Mouse (Mus musculus): ENCODE data around the gene Vmn1r87. TPM values are rescaled to one million over a fixed set of nuclear protein-coding genes. Genes with fewer than 3 reads are reported as not detected.

Vmn1r87 gene
- not detected for total RNA-seq (2023)

GRCm38 (mm10) chr7:13140057-13140456 lies at the start of gene Vmn1r87:
Gene Vmn1r87 (minus strand): TSS chr7:13140157.

GRCm38 (mm10) chr7:13159268-13159667 lies 19.3 kb upstream of the Vmn1r87 start, which contains the start of gene Vmn1r88:
Gene Vmn1r88 (plus strand): TSS chr7:13159568.

GRCm38 (mm10) chr7:13119817-13120216 lies 20.1 kb downstream of the Vmn1r87 start, which contains the start of gene Vmn1r86:
Gene Vmn1r86 (minus strand): TSS chr7:13119917.

GRCm38 (mm10) chr7:13095073-13095472 lies 44.9 kb downstream of the Vmn1r87 start, which contains the start of gene Vmn1r85:
Gene Vmn1r85 (minus strand): TSS chr7:13095173.

Other genes starting within 250 kb of the Vmn1r87 start
- 1 to 10 TPM; 5.9 to 6.2 TPM for gene Zscan22, start 242.3 kb downstream of the Vmn1r87 start, total RNA-seq (2023)
- 1,000 to 10,000 TPM; 1,308 to 1,362 TPM for gene Rps5, start 217.9 kb downstream of the Vmn1r87 start, total RNA-seq (2023)
- under 1 TPM; 0.24 to 0.58 TPM for gene Rnf225, start 212.7 kb downstream of the Vmn1r87 start, total RNA-seq (2023)
- gene Zfp324, start 174.3 kb downstream of the Vmn1r87 start, total RNA-seq (2023) = 1 to 10 TPM; 3.2 to 3.3 TPM
- 1 to 10 TPM; 3.1 to 4.0 TPM for gene Zfp446, start 162.3 kb downstream of the Vmn1r87 start, total RNA-seq (2023)
- under 1 TPM in 1 of 2 experiments, not detected in 1; 0.30 TPM for gene Slc27a5, start 142.0 kb downstream of the Vmn1r87 start, total RNA-seq (2023)
- 100 to 1,000 TPM; 185 to 201 TPM for gene Trim28, start 141.0 kb downstream of the Vmn1r87 start, total RNA-seq (2023)
- 10 to 100 TPM; 18.4 to 19.6 TPM for gene Zbtb45, start 130.1 kb downstream of the Vmn1r87 start, total RNA-seq (2023)
- 100 to 1,000 TPM; 165 to 175 TPM for gene Chmp2a, start 105.3 kb downstream of the Vmn1r87 start, total RNA-seq (2023)
- 10 to 100 TPM; 80.0 to 80.2 TPM for gene Ube2m, start 101.9 kb downstream of the Vmn1r87 start, total RNA-seq (2023)
- under 1 TPM; 0.76 to 0.97 TPM for gene Mzf1, start 85.4 kb downstream of the Vmn1r87 start, total RNA-seq (2023)
- not detected for gene Vmn1r85, start 45.0 kb downstream of the Vmn1r87 start, total RNA-seq (2023)
- gene Vmn1r86, start 20.2 kb downstream of the Vmn1r87 start, total RNA-seq (2023) = not detected
- gene Vmn1r88, start 19.4 kb upstream of the Vmn1r87 start, total RNA-seq (2023) = under 1 TPM in 1 of 2 experiments, not detected in 1; 0.09 TPM
- gene Vmn1r89, start 72.9 kb upstream of the Vmn1r87 start, total RNA-seq (2023) = not detected
- gene Lig1, start 137.1 kb upstream of the Vmn1r87 start, total RNA-seq (2023) = 10 to 100 TPM; 12.4 to 14.4 TPM
- 1 to 10 TPM; 1.9 to 2.6 TPM for gene Zswim9, start 138.6 kb upstream of the Vmn1r87 start, total RNA-seq (2023)
- gene Pla2g4c, start 184.5 kb upstream of the Vmn1r87 start, total RNA-seq (2023) = under 1 TPM in 1 of 2 experiments, not detected in 1; 0.55 TPM